In genomic region chr15:97743961-97744525, GRCm38 (mm10) we compare ENCODE assay signal across 17 mouse cellular contexts. TPM values are rescaled to one million over a fixed set of nuclear protein-coding genes. Genes with fewer than 3 reads are reported as not detected.
DNase-seq lines count a peak whose midpoint lies in the region; ATAC-seq and TF ChIP-seq lines count a peak whose summit lies in the region.
"Had no signal": no experiment of that assay in that cellular context is flagged by ENCODE, and none has a peak within 500 bp of the region (broad histone marks: within the 10 kb centered on the region; RNA-seq: fewer than 3 reads in every experiment).

No protein-coding gene starts in this region.

- peaks cover 2% of the 10 kb centered on the region; the same call in 1 of the 2 replicates for H3K9me3 ChIP-seq in heart, embryonic 12.5 days (replicated peaks)
- no peaks in the 10 kb centered on the region for H3K9me3 ChIP-seq in kidney, embryonic 15.5 days (replicated peaks)
- no peaks in the 10 kb centered on the region for H3K9me3 ChIP-seq in forebrain, embryonic 13.5 days (replicated peaks)

- H3K4me3 ChIP-seq in heart, embryonic 12.5 days = no peak overlapping the region
- H3K4me3 ChIP-seq in kidney, embryonic 15.5 days (replicated peaks) = no peak overlapping the region
- H3K4me3 ChIP-seq in kidney, adult 2 months (ENCODE audit: insufficient read depth, low read depth, low read length) = no peak overlapping the region
- H3K4me3 ChIP-seq in forebrain, embryonic 13.5 days = no peak overlapping the region

- 46% methylated on average over 11 of the region's 12 CpGs for WGBS in heart, embryonic 12.5 days
- WGBS in kidney, embryonic 15.5 days = 57% methylated on average over 12 of the region's 12 CpGs
- WGBS in kidney, adult 2 months = 56% methylated on average over 12 of the region's 12 CpGs
- WGBS in forebrain, embryonic 13.5 days = 79% methylated on average over 12 of the region's 12 CpGs

- no peak for TF ChIP-seq CTCF in kidney, adult 2 months (conservative IDR thresholded peaks at IDR 0.05; ENCODE audit: insufficient read depth, insufficient read length, low read depth, low read length)

- no peaks in the 10 kb centered on the region for H3K27me3 ChIP-seq in heart, embryonic 12.5 days (replicated peaks)
- H3K27me3 ChIP-seq in kidney, embryonic 15.5 days = no peaks in the 10 kb centered on the region
- no peaks in the 10 kb centered on the region for H3K27me3 ChIP-seq in kidney, adult 2 months (replicated peaks; ENCODE audit: control insufficient read depth, insufficient read depth, low read length)
- H3K27me3 ChIP-seq in splenic B cell, adult 2 months (ENCODE audit: control insufficient read depth, insufficient read depth, low read length, poor library complexity, severe bottlenecking) = no peaks in the 10 kb centered on the region
- no peaks in the 10 kb centered on the region for H3K27me3 ChIP-seq in forebrain, embryonic 13.5 days

- peak overlapping the region; percentile 39; the same call in 1 of the 2 replicates for H3K27ac ChIP-seq in heart, embryonic 12.5 days (ENCODE audit: poor library complexity, severe bottlenecking)
- H3K27ac ChIP-seq in kidney, embryonic 15.5 days = no peak overlapping the region
- no peak overlapping the region for H3K27ac ChIP-seq in kidney, adult 2 months (ENCODE audit: insufficient read depth, low read depth, low read length)
- no peak overlapping the region for H3K27ac ChIP-seq in forebrain, embryonic 13.5 days

- no peak overlapping the region for H3K4me2 ChIP-seq in heart, embryonic 12.5 days
- H3K4me2 ChIP-seq in kidney, embryonic 15.5 days = no peak overlapping the region
- no peak overlapping the region for H3K4me2 ChIP-seq in forebrain, embryonic 13.5 days
- H3K4me2 ChIP-seq: midbrain, embryonic 11.5 days had no signal

- DNase-seq in heart, adult 18-20 months = no peak
- DNase-seq in kidney, adult 2 months = no peak
- peak; percentile 32 for DNase-seq in thymus, postnatal 14 days
- no peak for DNase-seq in thymus, postnatal 4 days
- peak; percentile 30 for DNase-seq in splenic B cell, adult 2 months (ENCODE audit: low read depth, low spot score)
- DNase-seq: adrenal gland, adult 8-10 months; cerebellum, adult 8-10 months; kidney, postnatal 4 days; layer of hippocampus, postnatal 36 days; left cerebral cortex, postnatal 4 days; lung, adult 18-20 months; lung, postnatal 4 days had no signal

- peak overlapping the region; percentile 48; the same call in 1 of the 2 replicates for H3K9ac ChIP-seq in heart, embryonic 12.5 days
- H3K9ac ChIP-seq in kidney, embryonic 15.5 days = no peak overlapping the region
- no peak overlapping the region for H3K9ac ChIP-seq in forebrain, embryonic 13.5 days

- no peak for ATAC-seq in heart, embryonic 12.5 days (ENCODE audit: insufficient number of reproducible peaks, low FRiP score)
- ATAC-seq in kidney, embryonic 15.5 days (replicated peaks; ENCODE audit: low FRiP score) = peak; percentile 18; the same call in 1 of the 2 replicates
- no peak for ATAC-seq in forebrain, embryonic 13.5 days

- peaks cover 72% of the 10 kb centered on the region for H3K4me1 ChIP-seq in heart, embryonic 12.5 days (replicated peaks)
- H3K4me1 ChIP-seq in kidney, embryonic 15.5 days = peaks cover 6% of the 10 kb centered on the region; the same call in 1 of the 2 replicates
- peaks cover 22% of the 10 kb centered on the region for H3K4me1 ChIP-seq in kidney, adult 2 months (ENCODE audit: control insufficient read depth, insufficient read depth, low read length)
- peaks cover 12% of the 10 kb centered on the region; the same call in 1 of the 2 replicates for H3K4me1 ChIP-seq in forebrain, embryonic 13.5 days

- H3K36me3 ChIP-seq in heart, embryonic 12.5 days = peaks cover 27% of the 10 kb centered on the region
- peaks cover 43% of the 10 kb centered on the region for H3K36me3 ChIP-seq in kidney, embryonic 15.5 days
- H3K36me3 ChIP-seq in kidney, adult 2 months (ENCODE audit: control insufficient read depth, insufficient read depth, low read length) = peaks cover 8% of the 10 kb centered on the region; the same call in 1 of the 2 replicates
- H3K36me3 ChIP-seq in splenic B cell, adult 2 months (ENCODE audit: control insufficient read depth, insufficient read depth, low read length, poor library complexity, severe bottlenecking) = no peaks in the 10 kb centered on the region
- no peaks in the 10 kb centered on the region for H3K36me3 ChIP-seq in forebrain, embryonic 13.5 days (ENCODE audit: poor library complexity, severe bottlenecking)

- no peak for TF ChIP-seq POLR2A in kidney, adult 2 months (IDR thresholded peaks at IDR 0.05; ENCODE audit: low read depth, low read length)

RNA-seq across cellular contexts. Expression of gene Endou, which starts 12.9 kb away (rescaled TPM):
- 0.14 and 0.15 TPM in 2 replicates for polyA plus RNA-seq in heart, embryonic 12.5 days (2016; fragmentation: Nextera tagmentation; extraction: Ambion mirVana)
- total RNA-seq in heart, adult 18-20 months (2021) = 1 to 10 TPM; 1.3 to 1.8 TPM
- 0.36 and 0.85 TPM in 2 replicates for polyA plus RNA-seq in kidney, embryonic 15.5 days (2015; fragmentation: Nextera tagmentation; extraction: Ambion mirVana)
- polyA plus RNA-seq in kidney, adult 2 months (2012; rRNA removed) = 2.4 and 2.9 TPM in 2 replicates
- polyA plus RNA-seq in forebrain, embryonic 13.5 days (2015; fragmentation: Nextera tagmentation; extraction: Ambion mirVana) = 0.25 and 0.26 TPM in 2 replicates
- polyA plus RNA-seq: forebrain, embryonic 11.5 days had no signal

RNA-seq across cellular contexts. Expression of gene Rapgef3, which starts 23.7 kb away (rescaled TPM):
- 22.0 and 22.9 TPM in 2 replicates for polyA plus RNA-seq in heart, embryonic 12.5 days (2016; fragmentation: Nextera tagmentation; extraction: Ambion mirVana)
- total RNA-seq in heart, adult 18-20 months (2021) = 10 to 100 TPM; 21.8 to 23.3 TPM
- 23.0 and 29.7 TPM in 2 replicates for polyA plus RNA-seq in kidney, embryonic 15.5 days (2015; fragmentation: Nextera tagmentation; extraction: Ambion mirVana)
- 136 and 184 TPM in 2 replicates for polyA plus RNA-seq in kidney, adult 2 months (2012; rRNA removed)
- 6.7 and 7.8 TPM in 2 replicates for polyA plus RNA-seq in forebrain, embryonic 13.5 days (2015; fragmentation: Nextera tagmentation; extraction: Ambion mirVana)

RNA-seq across cellular contexts. Expression of gene Slc48a1, which starts 34.3 kb away (rescaled TPM):
- 52.9 and 55.0 TPM in 2 replicates for polyA plus RNA-seq in heart, embryonic 12.5 days (2016; fragmentation: Nextera tagmentation; extraction: Ambion mirVana)
- total RNA-seq in heart, adult 18-20 months (2021) = 10 to 100 TPM; 57.9 to 69.7 TPM
- 57.5 and 58.8 TPM in 2 replicates for polyA plus RNA-seq in kidney, embryonic 15.5 days (2015; fragmentation: Nextera tagmentation; extraction: Ambion mirVana)
- polyA plus RNA-seq in kidney, adult 2 months (2012; rRNA removed) = 182 and 203 TPM in 2 replicates
- polyA plus RNA-seq in forebrain, embryonic 13.5 days (2015; fragmentation: Nextera tagmentation; extraction: Ambion mirVana) = 44.1 and 45.2 TPM in 2 replicates

RNA-seq across cellular contexts. Expression of gene Rpap3, which starts 38.4 kb away (rescaled TPM):
- 21.5 and 23.7 TPM in 2 replicates for polyA plus RNA-seq in heart, embryonic 12.5 days (2016; fragmentation: Nextera tagmentation; extraction: Ambion mirVana)
- 10 to 100 TPM; 14.5 to 15.7 TPM for total RNA-seq in heart, adult 18-20 months (2021)
- polyA plus RNA-seq in kidney, embryonic 15.5 days (2015; fragmentation: Nextera tagmentation; extraction: Ambion mirVana) = 29.5 and 33.8 TPM in 2 replicates
- 4.9 and 6.9 TPM in 2 replicates for polyA plus RNA-seq in kidney, adult 2 months (2012; rRNA removed)
- 30.1 and 32.7 TPM in 2 replicates for polyA plus RNA-seq in forebrain, embryonic 13.5 days (2015; fragmentation: Nextera tagmentation; extraction: Ambion mirVana)

Comparison
In these comparisons a context has a peak if more than half of its experiments do, and no peak if none do; other contexts are left out.
1. DNase-seq: peak in thymus, postnatal 14 days (single experiment) and splenic B cell, adult 2 months (single experiment); none in heart, adult 18-20 months (0 of 2), kidney, adult 2 months (single experiment) and thymus, postnatal 4 days (single experiment).